Mouse (Mus musculus) limb, embryonic 12.5 days (tissue): ENCODE measurements around the gene Gphn. TPM values are rescaled to one million over a fixed set of nuclear protein-coding genes. Genes with fewer than 3 reads are reported as not detected.
A peak's percentile ranks its signal among the peaks of the same experiment; 100 is the strongest.

Source experiments
- ATAC-seq: fragments of 200-750 bp; cut with Nextera tagmentation; 2 replicates; pipeline ENCODE4 v1.8.0; 2017; ENCODE audit warnings: low read depth, moderate TSS enrichment; ENCODE audit not compliant: insufficient number of reproducible peaks, insufficient read depth, low FRiP score, low TSS enrichment
- H3K27ac ChIP-seq: fragments of 300-500 bp; sonication (generic); 2 replicates; pipeline ENCODE4 v1.5.1; 2016; ENCODE audit warnings: mild to moderate bottlenecking, moderate library complexity
- H3K27me3 ChIP-seq: fragments of 300-500 bp; sonication (generic); 2 replicates; pipeline ENCODE4 v1.6.1; 2016; ENCODE audit warnings: mild to moderate bottlenecking, moderate library complexity
- H3K36me3 ChIP-seq: fragments of 300-500 bp; sonication (generic); 2 replicates; pipeline ENCODE4 v1.6.1; 2016; ENCODE audit warnings: mild to moderate bottlenecking, moderate library complexity
- H3K4me1 ChIP-seq: fragments of 300-500 bp; sonication (generic); replicated peaks from 2 replicates; pipeline ENCODE4 v1.6.1; 2016
- H3K4me2 ChIP-seq: fragments of 300-500 bp; sonication (generic); 2 replicates; pipeline ENCODE4 v1.6.1; 2016; ENCODE audit warnings: mild to moderate bottlenecking, moderate library complexity
- H3K4me3 ChIP-seq: fragments of 300-500 bp; sonication (generic); replicated peaks from 2 replicates; pipeline ENCODE4 v1.5.1; 2016; ENCODE audit warnings: mild to moderate bottlenecking
- H3K9ac ChIP-seq: fragments of 300-500 bp; sonication (generic); replicated peaks from 2 replicates; pipeline ENCODE4 v1.6.1; 2016; ENCODE audit warnings: mild to moderate bottlenecking, moderate library complexity
- H3K9me3 ChIP-seq: fragments of 300-500 bp; sonication (generic); 2 replicates; pipeline ENCODE4 v1.6.1; 2016; ENCODE audit warnings: mild to moderate bottlenecking, moderate library complexity
- WGBS: fragments of 180-500 bp; shearing (Covaris S2); methylation state at CpG from one replicate; pipeline ENCODE4 v1.1.7; 2016; 5-methylcytosine and 5-hydroxymethylcytosine counted together
- polyA plus RNA-seq: library from polyadenylated mRNA; unstranded; fragments of >200 nt; fragmentation: Nextera tagmentation; extraction: Ambion mirVana; gene quantifications from 2 replicates; pipeline ENCODE4 v1.2.1, GENCODE M21; 2016

Gphn gene
- polyA plus RNA-seq, result 12.0 and 13.3 TPM in 2 replicates

- H3K9ac ChIP-seq, result peak within 1 kb of the TSS; percentile 71
- 0% methylated on average over 65 of the region's 70 CpGs for WGBS
- peak; percentile 99 for ATAC-seq
- H3K4me3 ChIP-seq, result peak within 1 kb of the TSS; percentile 91
- peak within 1 kb of the TSS; percentile 97 for H3K27ac ChIP-seq
- peak within 1 kb of the TSS; percentile 93 for H3K4me2 ChIP-seq
- H3K27me3 ChIP-seq, result no peaks in the 10 kb centered on the region
- no peaks in the 10 kb centered on the region for H3K9me3 ChIP-seq
- H3K36me3 ChIP-seq, result no peaks in the 10 kb centered on the region
- 0 out of 2 replicates have a peak, but pooled peaks cover 7% of the 10 kb centered on the region for H3K4me1 ChIP-seq
These were observed at the start of gene Gphn for GRCm38 (mm10) chr12:78225707-78226518. Gene Gphn, plus strand, starts transcription at chr12:78226379.

GRCm38 (mm10) chr12:78181452-78181851, 44.7 kb upstream of the Gphn start:
- Histone ChIP-seq H3K27ac (no peak overlapping the region), H3K36me3 (no peaks in the 10 kb centered on the region), H3K9me3 (no peaks in the 10 kb centered on the region), H3K4me3 (no peak overlapping the region), H3K27me3 (no peaks in the 10 kb centered on the region), H3K4me2 (no peak overlapping the region), H3K9ac (no peak overlapping the region), H3K4me1 (no peaks in the 10 kb centered on the region)
- WGBS, result 69% methylated on average over 2 of the region's 2 CpGs
- no peak for ATAC-seq

GRCm38 (mm10) chr12:78193942-78194341, 32.2 kb upstream of the Gphn start, which contains the start of gene Gm6657:
Gene Gm6657, plus strand, starts transcription at chr12:78194242.
- Histone ChIP-seq H3K4me3 (no peak within 1 kb of the TSS), H3K27ac (no peak within 1 kb of the TSS), H3K4me1 (no peaks in the 10 kb centered on the region), H3K36me3 (no peaks in the 10 kb centered on the region), H3K9ac (no peak within 1 kb of the TSS), H3K4me2 (no peak within 1 kb of the TSS), H3K9me3 (0 out of 2 replicates have a peak, but pooled peaks cover 4% of the 10 kb centered on the region), H3K27me3 (no peaks in the 10 kb centered on the region)
- no peak for ATAC-seq

GRCm38 (mm10) chr12:78195368-78195767, 30.8 kb upstream of the Gphn start:
- H3K4me2 ChIP-seq, result no peak overlapping the region
- no peak for ATAC-seq

GRCm38 (mm10) chr12:78203646-78204045, 22.5 kb upstream of the Gphn start:
- Histone ChIP-seq H3K9me3 (no peaks in the 10 kb centered on the region), H3K4me2 (no peak overlapping the region), H3K27ac (peak overlapping the region; percentile 68; the same call in 1 of the 2 replicates), H3K36me3 (no peaks in the 10 kb centered on the region), H3K4me1 (peaks cover 5% of the 10 kb centered on the region), H3K9ac (no peak overlapping the region), H3K27me3 (no peaks in the 10 kb centered on the region), H3K4me3 (no peak overlapping the region)
- peak; percentile 87 for ATAC-seq
- 56% methylated on average over 5 of the region's 5 CpGs for WGBS

More at GRCm38 (mm10) chr12:78195368-78195767, 30.8 kb upstream of the Gphn start:
- H3K9me3 ChIP-seq, result 0 out of 2 replicates have a peak, but pooled peaks cover 4% of the 10 kb centered on the region
- H3K9ac ChIP-seq, result no peak overlapping the region
- H3K4me1 ChIP-seq, result no peaks in the 10 kb centered on the region
- H3K36me3 ChIP-seq, result no peaks in the 10 kb centered on the region
- no peak overlapping the region for H3K27ac ChIP-seq
- H3K27me3 ChIP-seq, result no peaks in the 10 kb centered on the region
- H3K4me3 ChIP-seq, result no peak overlapping the region
- 56% methylated on average over 2 of the region's 2 CpGs for WGBS

- 0 out of 2 replicates have a peak overlapping the region, but pooled peaks have one; percentile 10 for H3K4me2 ChIP-seq
- no peak overlapping the region for H3K4me3 ChIP-seq
- H3K27ac ChIP-seq, result no peak overlapping the region
- no peaks in the 10 kb centered on the region for H3K9me3 ChIP-seq
- no peaks in the 10 kb centered on the region for H3K27me3 ChIP-seq
- peaks cover 5% of the 10 kb centered on the region for H3K4me1 ChIP-seq
- H3K36me3 ChIP-seq, result no peaks in the 10 kb centered on the region
- H3K9ac ChIP-seq, result no peak overlapping the region
- 14% methylated on average over 5 of the region's 5 CpGs for WGBS
- no peak for ATAC-seq
These were observed 20.1 kb upstream of the Gphn start for GRCm38 (mm10) chr12:78205915-78206570.

GRCm38 (mm10) chr12:78206571-78206960, 19.6 kb upstream of the Gphn start:
- Histone ChIP-seq H3K4me2 (no peak overlapping the region), H3K9me3 (no peaks in the 10 kb centered on the region), H3K36me3 (no peaks in the 10 kb centered on the region), H3K27ac (no peak overlapping the region), H3K27me3 (no peaks in the 10 kb centered on the region), H3K4me3 (no peak overlapping the region), H3K9ac (no peak overlapping the region), H3K4me1 (peaks cover 5% of the 10 kb centered on the region)
- WGBS, result 82% methylated on average over 4 of the region's 4 CpGs
- ATAC-seq, result no peak

- WGBS, result 87% methylated on average over 2 of the region's 2 CpGs
- Histone ChIP-seq H3K27me3 (no peaks in the 10 kb centered on the region), H3K27ac (no peak overlapping the region), H3K4me3 (no peak overlapping the region), H3K4me1 (no peaks in the 10 kb centered on the region), H3K4me2 (no peak overlapping the region), H3K9me3 (no peaks in the 10 kb centered on the region), H3K9ac (no peak overlapping the region), H3K36me3 (no peaks in the 10 kb centered on the region)
- no peak for ATAC-seq
These were observed 16.3 kb upstream of the Gphn start for GRCm38 (mm10) chr12:78209856-78210255.

- 74% methylated on average over 6 of the region's 6 CpGs for WGBS
- Histone ChIP-seq H3K27me3 (no peaks in the 10 kb centered on the region), H3K36me3 (no peaks in the 10 kb centered on the region), H3K9me3 (no peaks in the 10 kb centered on the region), H3K4me3 (no peak overlapping the region), H3K27ac (no peak overlapping the region), H3K9ac (no peak overlapping the region), H3K4me2 (no peak overlapping the region), H3K4me1 (no peaks in the 10 kb centered on the region)
- ATAC-seq, result no peak
These were observed 10.7 kb upstream of the Gphn start for GRCm38 (mm10) chr12:78215490-78215889.

- no peaks in the 10 kb centered on the region for H3K36me3 ChIP-seq
- H3K4me2 ChIP-seq, result no peak overlapping the region
- no peak for ATAC-seq
- 83% methylated on average over 4 of the region's 4 CpGs for WGBS
- no peak overlapping the region for H3K9ac ChIP-seq
- H3K27ac ChIP-seq, result no peak overlapping the region
- no peaks in the 10 kb centered on the region for H3K4me1 ChIP-seq
- no peaks in the 10 kb centered on the region for H3K27me3 ChIP-seq
- H3K4me3 ChIP-seq, result no peak overlapping the region
- no peaks in the 10 kb centered on the region for H3K9me3 ChIP-seq
These were observed 6.9 kb upstream of the Gphn start for GRCm38 (mm10) chr12:78219191-78219825.

- no peak; the same call in none of the 2 replicates for ATAC-seq
These were observed 318 bp downstream of the Gphn start for GRCm38 (mm10) chr12:78226519-78226875.

More at GRCm38 (mm10) chr12:78226519-78226875, 318 bp downstream of the Gphn start:
- Histone ChIP-seq H3K4me2 (peak overlapping the region; percentile 93), H3K9me3 (no peaks in the 10 kb centered on the region), H3K27me3 (no peaks in the 10 kb centered on the region), H3K4me1 (0 out of 2 replicates have a peak, but pooled peaks cover 7% of the 10 kb centered on the region), H3K9ac (peak overlapping the region; percentile 71), H3K36me3 (no peaks in the 10 kb centered on the region), H3K27ac (peak overlapping the region; percentile 97), H3K4me3 (peak overlapping the region; percentile 91)
- 0% methylated on average over 33 of the region's 48 CpGs for whole genome bisulfite sequencing
